Mouse (Mus musculus) lung, adult 18-20 months (tissue): Measurements from ENCODE around the gene Chadl.

Source experiments
- DNase-seq, 2 experiments: peaks; one replicate each; pipeline ENCODE4 v3.0.0; 2022; ENCODE audit warnings: mixed read lengths in 2 of 2

The Chadl gene

GRCm38 (mm10) chr15:81700161-81700560 is 3.1 kb upstream of the Chadl start:
- no peak for DNase-seq

DNA sequence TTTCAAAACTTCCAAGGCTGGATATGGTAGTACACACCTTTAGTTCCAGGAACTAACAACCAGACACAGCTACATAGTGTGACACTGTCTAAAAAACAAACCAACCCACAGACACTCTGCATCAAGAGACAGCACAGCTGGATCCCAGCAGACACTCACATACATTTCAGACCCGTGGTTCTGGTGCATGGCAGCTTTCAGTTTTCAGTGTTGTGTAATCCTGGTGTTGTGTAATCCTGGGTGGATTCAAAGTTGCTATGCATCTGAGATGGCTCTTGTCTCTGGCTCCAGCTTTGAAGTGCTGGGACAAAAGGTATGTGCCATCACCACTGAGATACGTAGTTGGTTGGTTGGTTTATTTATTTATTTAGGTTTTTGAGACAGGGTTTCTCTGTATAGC is 1.4 kb upstream of the Chadl start:
- DNase-seq: no peak

GRCm38 (mm10) chr15:81697847-81698246 is 760 bp upstream of the Chadl start:
- peak; percentile 15 to 33 for DNase-seq

GRCm38 (mm10) chr15:81694891-81695290 is 2.2 kb downstream of the Chadl start:
- DNase-seq: no peak

DNA sequence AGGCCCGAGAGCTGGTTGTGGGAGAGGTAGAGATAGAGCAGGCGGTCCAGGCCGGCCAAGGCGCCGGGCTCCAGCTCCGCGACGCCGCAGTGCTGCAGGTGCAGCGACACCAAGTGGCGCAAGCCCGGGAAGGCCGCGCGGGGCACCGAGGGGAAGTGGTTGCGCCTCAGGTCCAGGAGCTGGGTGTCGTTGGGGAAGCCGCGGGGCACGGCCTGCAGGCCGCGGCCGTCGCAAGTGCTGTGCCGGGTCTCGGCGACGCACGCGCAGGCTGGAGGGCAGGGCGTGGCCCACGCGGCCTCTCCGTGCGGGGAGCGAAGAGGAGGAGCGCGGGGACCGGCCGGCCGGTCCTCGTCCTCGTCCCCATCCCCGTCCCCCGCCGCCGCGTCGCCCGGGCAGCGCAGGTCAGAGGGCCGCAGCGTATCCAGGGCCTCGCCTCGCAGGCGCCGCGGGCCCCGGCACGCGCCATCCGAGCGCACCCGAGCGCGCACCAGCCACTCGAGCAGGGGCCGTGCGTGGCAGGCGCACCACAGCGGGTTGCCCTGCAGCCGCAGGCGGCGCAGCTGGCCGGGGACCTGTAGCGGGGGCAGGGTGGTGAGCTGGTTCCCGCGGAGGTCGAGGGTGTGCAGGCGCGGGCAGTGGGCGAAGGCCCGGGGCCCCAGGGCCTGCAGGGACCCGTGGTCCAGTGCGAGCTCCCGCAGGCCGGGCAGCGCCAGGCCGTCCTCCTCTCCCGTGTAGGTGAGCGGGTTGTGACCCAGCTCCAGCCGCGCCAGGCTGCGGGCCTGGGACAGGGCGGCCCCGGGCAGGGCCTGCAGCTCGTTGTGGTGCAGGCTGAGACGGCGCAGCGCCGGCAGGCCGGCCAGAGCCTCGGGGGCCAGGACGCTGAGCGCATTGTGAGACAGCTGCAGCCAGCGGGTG is 2.9 kb downstream of the Chadl start:
- DNase-seq: peak; percentile 88 to 89

- no peak for DNase-seq
Measured at GRCm38 (mm10) chr15:81693366-81693966, 3.6 kb downstream of the Chadl start.

DNA sequence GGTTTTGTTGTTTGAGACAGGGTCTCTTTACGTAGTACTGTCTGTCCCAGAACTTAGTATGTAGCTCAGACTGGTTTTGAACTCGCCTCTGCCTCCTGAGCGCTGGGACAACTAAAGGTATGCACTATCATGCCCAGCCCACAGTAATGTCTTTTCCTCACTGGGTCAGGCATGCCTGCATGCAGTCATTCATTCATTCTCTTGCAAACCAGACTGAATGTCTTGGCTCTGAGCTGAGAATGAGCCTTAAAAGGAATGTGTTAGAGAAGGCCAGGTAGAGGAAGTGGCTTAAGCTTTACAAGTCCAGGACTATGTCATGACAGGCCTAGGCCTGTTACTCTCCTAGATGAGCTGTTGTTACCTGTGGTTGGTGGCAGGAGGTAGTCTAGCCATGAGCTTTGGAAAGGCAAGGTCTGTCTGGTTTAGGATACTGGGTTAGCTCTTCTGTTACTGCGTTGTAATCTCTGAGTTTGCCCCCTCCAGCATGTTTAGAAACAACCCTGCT is 16.7 kb downstream of the Chadl start:
- no peak for DNase-seq

DNA sequence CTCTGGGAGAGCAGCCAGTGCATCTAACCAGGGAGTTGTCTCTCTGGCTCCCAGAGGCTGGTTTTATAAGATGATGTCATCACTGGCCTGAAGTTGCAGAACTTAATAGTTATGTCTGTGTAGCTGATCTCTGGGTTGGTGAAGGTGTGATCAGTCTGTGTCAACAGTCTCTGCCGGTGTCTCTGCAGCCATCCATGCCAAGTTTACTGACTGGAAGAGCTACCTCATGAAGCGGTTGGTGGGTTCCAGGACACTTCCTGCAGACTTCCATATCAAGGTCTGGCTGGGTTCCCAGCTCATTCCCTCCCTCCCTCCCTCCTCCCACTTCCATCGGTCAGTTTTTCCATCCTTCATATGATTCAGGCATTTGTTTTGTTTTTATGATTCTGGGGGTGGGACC is 20.4 kb downstream of the Chadl start:
- no peak for DNase-seq

- peak; percentile 25 to 33 for DNase-seq
Measured at GRCm38 (mm10) chr15:81670231-81670640, 26.9 kb downstream of the Chadl start.

GRCm38 (mm10) chr15:81666957-81667356 is 30.1 kb downstream of the Chadl start:
- DNase-seq: no peak

DNA sequence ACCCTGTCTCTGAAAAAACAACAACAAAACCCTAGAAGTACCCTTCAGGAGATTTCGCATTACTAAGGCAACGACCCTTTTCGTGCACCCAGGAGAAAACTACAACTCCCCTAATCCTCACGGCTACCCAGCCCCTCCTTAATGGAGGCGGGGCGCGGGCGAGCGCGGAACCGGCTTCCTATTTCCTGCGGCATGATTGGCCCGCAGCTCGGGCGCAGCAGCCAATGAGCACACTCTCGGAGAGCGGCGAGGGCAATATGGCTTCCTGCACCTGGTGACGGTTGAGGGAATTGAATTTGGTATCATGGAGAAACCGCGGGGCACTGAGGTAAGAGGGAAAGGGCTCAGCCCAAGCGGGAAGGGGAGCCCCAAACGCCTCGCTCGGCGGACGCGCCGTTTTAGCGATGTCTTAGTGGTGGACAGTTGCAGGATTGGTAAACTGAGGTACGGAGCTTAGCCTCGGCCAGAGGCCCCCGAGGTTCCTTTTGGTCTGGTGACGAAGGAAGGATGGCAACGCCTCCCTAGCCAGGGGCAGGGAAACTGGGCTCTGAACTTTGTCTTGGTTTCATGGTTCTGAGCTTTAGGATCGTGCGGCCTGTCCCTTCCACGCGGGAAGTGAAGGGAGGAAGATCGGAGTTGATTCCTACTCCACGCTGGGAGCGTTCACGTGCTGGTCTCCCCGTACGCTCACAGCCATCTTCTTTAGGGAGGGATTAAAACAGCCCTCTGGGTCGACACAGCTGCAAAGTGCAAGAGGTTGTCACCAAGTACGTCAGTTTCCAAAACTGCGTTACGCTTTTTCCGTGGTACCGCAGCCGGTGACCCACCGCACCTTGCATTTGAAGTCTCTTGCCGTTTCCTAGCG is 33.2 kb downstream of the Chadl start, which contains the start of gene L3mbtl2:
L3mbtl2 (plus strand) TSS at position 193 of the 865 bp plus-strand sequence.
- peak; percentile 93 to 94 for DNase-seq

DNA sequence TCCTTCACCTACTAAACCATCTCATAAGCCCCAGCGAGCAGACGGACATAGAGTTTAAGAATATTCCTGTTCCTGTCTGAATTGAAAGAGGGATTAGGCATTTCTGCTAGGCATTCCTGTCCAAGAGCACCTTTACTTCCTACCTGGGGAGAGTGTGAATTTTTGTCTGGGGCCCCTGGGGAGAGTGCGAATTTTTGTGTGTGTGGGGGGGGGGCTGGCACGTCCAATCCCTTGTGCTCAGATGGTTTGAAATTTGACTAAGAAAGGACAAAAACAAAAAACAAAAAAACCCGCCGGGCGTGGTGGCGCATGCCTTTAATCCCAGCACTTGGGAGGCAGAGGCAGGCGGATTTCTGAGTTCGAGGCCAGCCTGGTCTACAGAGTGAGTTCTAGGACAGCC is 33.8 kb downstream of the Chadl start:
- DNase-seq: no peak

DNA sequence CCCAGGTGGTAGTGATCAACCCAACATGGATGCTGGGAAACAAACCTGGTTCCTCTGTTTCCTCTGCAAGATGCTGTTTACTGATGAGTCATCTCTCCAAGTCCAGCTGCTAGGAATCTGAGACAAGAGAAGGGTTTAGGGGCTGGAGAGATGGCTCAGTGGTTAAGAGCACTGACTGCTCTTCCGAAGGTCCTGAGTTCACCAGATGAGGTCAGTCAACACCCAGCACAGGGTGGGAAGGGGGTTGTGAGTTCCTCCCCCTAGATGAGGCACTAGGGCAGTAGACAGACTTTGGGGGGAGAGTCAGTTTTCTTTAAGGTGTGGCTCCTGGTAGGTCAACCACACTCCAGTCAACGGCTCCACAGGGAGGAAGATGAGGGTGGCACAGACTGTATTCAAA is 35.4 kb downstream of the Chadl start:
- no peak for DNase-seq

- DNase-seq: no peak
Measured at GRCm38 (mm10) chr15:81650636-81651035, 46.5 kb downstream of the Chadl start.

- no peak for DNase-seq
Measured at GRCm38 (mm10) chr15:81649516-81650455, 47.3 kb downstream of the Chadl start.
